Mouse (Mus musculus) liver, adult 10 weeks (tissue): ENCODE data around the gene Ndn. TPM values are rescaled to one million over a fixed set of nuclear protein-coding genes. Genes with fewer than 3 reads are reported as not detected.

ENCODE experiments used
- polyA plus RNA-seq: library from polyadenylated mRNA; stranded (reverse); fragments of 350-450 nt; fragmentation: Illumina TruSeq; extraction: RNeasy Lipid Tissue Mini Kit (QIAGEN cat#74804); gene quantifications from one replicate; pipeline ENCODE4 v1.2.3, GENCODE M21; 2014; ENCODE audit warnings: low read depth, low replicate concordance

The Ndn gene
- 0.16 TPM for polyA plus RNA-seq

GRCm38 (mm10) chr7:62346269-62346668 is at the start of gene Ndn:
Gene Ndn, plus strand, starts transcription at chr7:62346569.

GRCm38 (mm10) chr7:62376510-62377304 is 30.3 kb downstream of the Ndn start, which contains the start of gene Magel2:
Gene Magel2, plus strand, starts transcription at chr7:62377010.

Other genes starting within 250 kb of the Ndn start
- gene Magel2, start 30.4 kb downstream of the Ndn start, polyA plus RNA-seq: not detected
- 0.29 TPM for gene Mkrn3, start 73.6 kb downstream of the Ndn start, polyA plus RNA-seq
- gene Peg12, start 117.9 kb downstream of the Ndn start, polyA plus RNA-seq: 0.13 TPM